Mouse (Mus musculus) heart, postnatal 10 days (tissue): ENCODE results near the gene Nudt10. TPM values are rescaled to one million over a fixed set of nuclear protein-coding genes. Genes with fewer than 3 reads are reported as not detected.
"Not testable (repeated sequence)": the region's sequence is repeated elsewhere in the genome, so short reads cannot be mapped to it uniquely, and the experiment has no call there.

ENCODE experiments used
- DNase-seq, 2 experiments: peaks; one replicate each; pipeline ENCODE4 v3.0.0; 2021
- intact Hi-C: fragments of 180-260 bp; cut with DNase I; formaldehyde crosslinking; loops from one replicate; pipeline ENCODE4 v1.15.1; 2025
- total RNA-seq, 2 experiments: library from RNA; stranded (reverse); gene quantifications; 2 replicates each; pipeline ENCODE4 v1.2.3; 2021

Nudt10 gene
- 1 to 10 TPM in 1 of 2 experiments, under 1 TPM in 1; 0.84 to 1.2 TPM for total RNA-seq

DNA sequence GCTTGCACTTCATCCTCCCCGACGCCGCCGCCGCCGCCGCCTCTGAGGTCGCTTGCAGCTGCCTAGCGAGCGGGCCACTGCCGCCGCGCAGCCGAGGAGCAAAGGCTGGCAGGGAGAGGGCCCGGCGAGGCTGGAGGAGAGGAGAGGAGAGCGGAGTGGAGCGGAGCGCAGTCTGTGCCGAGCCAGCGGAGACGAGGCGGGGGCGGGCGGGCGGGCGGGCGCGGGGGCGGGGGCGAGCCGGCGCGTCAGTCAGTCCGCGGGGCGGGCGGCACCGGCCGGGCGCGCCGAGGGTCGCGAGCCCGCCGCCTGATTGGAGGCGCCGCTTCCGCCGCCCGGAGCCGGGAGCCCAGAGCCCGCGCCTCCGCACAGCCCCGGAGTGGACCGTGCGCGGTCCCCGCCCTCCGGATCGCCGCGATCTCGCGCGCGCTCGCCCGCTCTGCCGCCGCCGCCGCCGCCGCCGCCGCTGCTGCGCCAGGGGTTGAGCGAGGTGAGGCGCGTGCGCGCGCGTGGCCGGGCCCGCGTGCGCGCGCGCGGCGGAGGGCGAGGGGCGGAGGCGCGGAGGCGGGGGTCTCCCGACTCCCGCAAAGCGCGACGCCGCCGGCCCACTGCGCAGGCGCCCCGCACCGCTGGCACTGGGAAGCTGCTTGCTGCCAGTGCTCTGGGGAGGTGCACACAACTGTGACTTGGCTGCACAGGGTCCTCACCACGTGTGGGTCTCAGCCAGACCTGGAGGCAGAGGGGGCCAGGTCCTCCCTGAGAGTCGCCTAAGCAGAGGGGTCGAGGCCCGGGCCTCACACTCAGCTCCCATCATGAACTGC is at the start of gene Nudt10:
TSS of gene Nudt10 (minus strand) at position 193 of the 818 bp plus-strand sequence.
- DNase-seq = peak in 1 of 2 experiments; percentile 16
- intact Hi-C loops = not testable (repeated sequence)

DNA sequence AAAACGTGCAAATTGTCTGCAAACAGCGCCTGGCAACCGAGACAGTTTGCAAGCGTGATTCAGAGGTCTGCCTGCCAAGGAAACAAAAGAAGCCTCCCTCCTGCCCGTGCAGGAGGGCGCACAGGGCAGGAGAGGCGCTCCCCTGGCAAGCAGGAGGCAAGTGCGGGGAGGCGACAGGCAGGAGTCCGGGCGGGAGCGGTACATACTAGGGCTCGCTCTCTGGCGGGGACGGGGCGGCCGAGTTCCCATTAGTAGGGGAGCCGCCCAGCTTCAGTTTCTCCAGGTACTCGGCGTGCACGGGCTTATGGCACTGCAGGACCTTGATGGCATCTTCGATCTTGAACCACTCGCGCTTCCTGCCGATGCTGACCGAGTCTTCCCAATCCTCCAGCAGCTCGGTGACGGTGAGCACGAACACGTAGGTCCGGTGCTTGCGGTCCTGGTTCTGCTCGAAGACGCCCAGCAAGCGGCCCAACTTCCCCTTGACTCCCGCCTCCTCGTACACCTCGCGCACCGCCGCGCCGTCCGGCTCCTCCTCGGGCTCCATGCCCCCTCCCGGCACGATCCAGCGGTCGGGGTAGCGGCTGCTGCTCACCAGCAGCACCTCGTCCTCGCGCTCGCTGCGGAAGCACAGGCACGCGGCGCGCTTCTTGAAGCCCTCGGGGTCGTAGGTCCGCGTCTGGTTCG is 536 bp downstream of the Nudt10 start:
- intact Hi-C loops = not testable (repeated sequence)
- DNase-seq = peak in 1 of 2 experiments; percentile 1

DNA sequence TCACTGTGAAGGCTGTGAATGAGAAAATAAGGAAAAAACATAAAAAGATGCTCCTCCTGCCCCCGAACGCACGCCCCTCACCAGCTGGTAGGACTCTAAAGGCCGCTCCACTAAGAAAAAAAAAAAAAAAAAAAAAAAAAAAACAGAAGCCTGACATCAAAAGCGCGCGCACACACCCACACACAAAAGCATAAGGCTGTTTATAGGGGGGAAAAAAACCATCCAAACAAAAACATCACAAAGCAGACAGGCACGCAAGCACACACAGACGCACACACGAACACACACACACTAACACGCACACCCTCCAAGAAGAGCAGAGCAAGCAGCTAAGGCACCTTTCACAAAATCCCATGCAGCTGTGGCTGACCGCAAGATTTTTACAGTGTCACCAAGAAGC is 1.1 kb downstream of the Nudt10 start:
- intact Hi-C loops = no loop called here
- peak in 1 of 2 experiments; percentile 0 for DNase-seq

Other genes with a start within 250 kb of the Nudt10 start
- gene Nudt11, start 125.6 kb downstream of the Nudt10 start, total RNA-seq = 1 to 10 TPM; 1.7 to 1.9 TPM
- not detected for gene AU022751, start 89.6 kb downstream of the Nudt10 start, total RNA-seq
- gene Bmp15, start 147.7 kb upstream of the Nudt10 start, total RNA-seq = under 1 TPM; 0.15 to 0.22 TPM
- gene Shroom4, start 226.8 kb upstream of the Nudt10 start, total RNA-seq = 10 to 100 TPM; 21.4 to 23.0 TPM